Mouse (Mus musculus) cortical plate, adult 2 months (tissue): Measurements from ENCODE around the gene Arl15.

Experiments used
- CTCF ChIP-seq: fragments of 200-500 bp; IDR thresholded peaks from 2 replicates; pipeline ENCODE4 v1.5.1; 2011; ENCODE audit warnings: mild to moderate bottlenecking, control low read depth, low read length; ENCODE audit not compliant: insufficient read depth; ENCODE audit errors: extremely low read depth
- POLR2A ChIP-seq: fragments of 200-500 bp; IDR thresholded peaks from 2 replicates; pipeline ENCODE4 v1.6.1; 2011; ENCODE audit warnings: mild to moderate bottlenecking, low read length, control low read depth; ENCODE audit not compliant: insufficient read depth; ENCODE audit errors: extremely low read depth

DNA sequence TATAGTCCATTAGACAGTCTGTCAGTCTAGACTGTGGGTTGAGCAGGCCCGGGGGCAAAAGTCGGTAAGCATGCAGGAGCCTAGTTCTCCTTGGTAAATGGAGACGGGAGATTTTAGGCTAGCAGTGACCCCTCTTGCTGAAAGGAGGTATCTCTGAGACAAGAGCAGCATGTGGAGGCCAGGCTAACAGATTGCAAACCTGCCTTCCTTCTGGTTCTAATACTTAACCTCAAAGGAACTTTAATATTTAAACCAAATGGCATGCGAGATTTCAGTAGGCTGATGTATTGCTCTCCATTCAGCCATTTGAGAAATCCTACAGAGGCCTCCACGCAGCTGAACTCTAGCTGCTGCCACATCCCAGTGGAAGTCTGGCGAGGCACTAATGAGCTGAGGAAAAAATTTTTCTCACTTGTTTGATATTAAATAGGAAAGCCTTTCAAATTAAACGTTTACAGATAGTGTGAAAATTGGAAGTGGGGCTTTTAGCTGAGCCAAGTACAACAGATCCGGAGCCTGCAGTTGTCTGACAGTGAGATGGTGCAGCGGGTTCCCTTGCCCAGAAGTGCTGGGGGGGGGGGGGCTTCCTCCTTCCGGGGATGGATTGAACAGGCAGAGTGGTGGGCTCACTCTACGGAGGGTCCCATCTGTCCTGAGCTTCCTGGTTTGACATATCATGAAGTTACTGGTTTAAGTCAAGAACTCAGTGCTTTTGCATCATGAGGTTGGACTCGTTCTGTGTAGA is 372.3 kb downstream of the Arl15 start:
- no peak for TF ChIP-seq POLR2A
- no peak for TF ChIP-seq CTCF
